In the genomic region with DNA sequence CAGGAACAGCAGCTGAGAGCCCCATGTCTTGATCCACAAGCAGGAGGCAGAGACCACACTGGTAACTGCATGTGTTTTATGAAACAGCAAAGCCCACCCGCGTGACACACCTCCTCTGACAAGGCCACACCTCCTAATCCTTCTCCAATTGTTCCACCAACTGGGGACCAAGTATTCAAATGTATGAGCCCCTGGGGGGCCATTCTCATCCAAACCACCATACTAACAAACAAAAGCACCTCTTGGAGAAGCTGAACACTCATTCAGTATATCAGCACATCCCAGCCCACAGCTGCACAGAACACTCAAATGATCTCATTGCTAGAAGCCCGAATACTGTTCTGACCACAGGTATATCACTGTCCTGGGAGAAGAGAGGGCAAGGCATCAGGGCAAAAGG, we compare ENCODE assay signal across 23 mouse cellular contexts.
"Had no signal": no experiment of that assay in that cellular context is flagged by ENCODE, and none has a peak within 500 bp of the region (broad histone marks: within the 10 kb centered on the region; RNA-seq: fewer than 3 reads in every experiment).

No protein-coding gene starts in this region.

- H3K4me1 ChIP-seq: forebrain, embryonic 12.5 days; forebrain, embryonic 13.5 days; forebrain, embryonic 15.5 days had no signal

- H3K9me3 ChIP-seq: embryonic facial prominence, embryonic 10.5 days; embryonic facial prominence, embryonic 13.5 days; embryonic facial prominence, embryonic 15.5 days; forebrain, embryonic 10.5 days; forebrain, embryonic 12.5 days; forebrain, embryonic 13.5 days; forebrain, embryonic 15.5 days; heart, embryonic 10.5 days had no signal

- H3K27me3 ChIP-seq: embryonic facial prominence, embryonic 12.5 days; embryonic facial prominence, embryonic 13.5 days; embryonic facial prominence, embryonic 15.5 days; forebrain, embryonic 15.5 days had no signal

- H3K36me3 ChIP-seq: embryonic facial prominence, embryonic 10.5 days; embryonic facial prominence, embryonic 12.5 days; embryonic facial prominence, embryonic 13.5 days; embryonic facial prominence, embryonic 15.5 days; forebrain, embryonic 10.5 days; forebrain, embryonic 12.5 days; forebrain, embryonic 15.5 days; heart, embryonic 10.5 days had no signal

- DNase-seq: cerebellum, postnatal 10 days; cerebellum, postnatal 14 days; cerebellum, postnatal 25 days; cerebellum, postnatal 36 days; embryo, embryonic 11 days; forebrain, postnatal 0 days; gastrocnemius, adult 2 months; gastrocnemius, postnatal 10 days; gastrocnemius, postnatal 14 days; gastrocnemius, postnatal 25 days; gastrocnemius, postnatal 36 days; heart, adult 18-20 months; heart, adult 2 months had no signal

- H3K4me3 ChIP-seq: embryonic facial prominence, embryonic 10.5 days; embryonic facial prominence, embryonic 12.5 days; embryonic facial prominence, embryonic 13.5 days; embryonic facial prominence, embryonic 15.5 days; erythroblast, embryonic 14.5 days; forebrain, embryonic 10.5 days; forebrain, embryonic 12.5 days; forebrain, embryonic 13.5 days; forebrain, embryonic 15.5 days; gastrocnemius, adult 2 months; heart, adult 2 months; heart, embryonic 10.5 days had no signal
